Mouse (Mus musculus) ES-E14 (cell line): ENCODE data around the gene E2f2.

Experiments used
- HCFC1 ChIP-seq: IDR thresholded peaks from 2 replicates; pipeline ENCODE4 v1.6.1; 2012; ENCODE audit warnings: low read length, inconsistent platforms, borderline replicate concordance; ENCODE audit not compliant: insufficient read depth
- ZNF384 ChIP-seq: IDR thresholded peaks from 2 replicates; pipeline ENCODE4 v1.6.1; 2012; ENCODE audit warnings: low read depth, low read length, inconsistent platforms

DNA sequence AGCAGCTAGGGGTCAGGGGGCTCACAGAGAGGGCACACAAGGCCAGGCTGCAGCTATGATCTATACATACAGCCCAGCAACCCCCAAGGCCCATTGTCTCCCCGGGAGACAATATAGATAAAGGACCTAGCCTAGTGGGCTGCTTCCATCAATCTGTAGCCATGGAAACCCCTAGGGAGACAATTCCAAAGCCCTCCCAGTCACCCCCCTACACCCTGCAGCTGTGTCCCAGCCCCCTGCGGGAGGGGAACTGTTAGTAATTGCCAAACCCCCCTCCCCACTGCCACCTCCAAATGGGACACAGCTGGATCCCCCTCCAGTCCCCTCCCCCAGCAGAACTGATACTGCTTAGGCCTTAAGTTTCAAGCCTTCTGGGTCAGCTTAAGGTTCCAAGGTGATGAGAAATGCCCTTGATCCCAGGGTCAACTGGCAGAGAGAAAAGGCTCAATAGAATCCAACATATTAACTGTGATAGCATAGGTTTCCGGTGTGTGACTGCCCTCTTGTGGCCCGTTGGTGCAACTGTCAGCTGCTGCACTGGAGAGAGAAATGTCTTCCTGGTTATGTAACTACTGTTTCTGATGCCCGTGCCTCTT, 12.3 kb upstream of the E2f2 start:
- TF ChIP-seq HCFC1 (no peak), ZNF384 (no peak)
